Mouse (Mus musculus) intestine, postnatal 0 days (tissue): ENCODE measurements around the gene Adam8. TPM values are rescaled to one million over a fixed set of nuclear protein-coding genes. Genes with fewer than 3 reads are reported as not detected.

Experiments
- ATAC-seq: fragments of 200-750 bp; cut with Nextera tagmentation; 2 replicates; pipeline ENCODE4 v1.8.0; 2017; ENCODE audit warnings: mild to moderate bottlenecking, moderate TSS enrichment, moderate library complexity
- H3K27ac ChIP-seq: fragments of 300-500 bp; sonication (generic); 2 replicates; pipeline ENCODE4 v1.5.1; 2014; ENCODE audit warnings: mild to moderate bottlenecking, low read depth, low read length, moderate library complexity
- H3K27me3 ChIP-seq: fragments of 300-500 bp; sonication (generic); replicated peaks from 2 replicates; pipeline ENCODE4 v1.6.1; 2014; ENCODE audit warnings: low read length, mixed read lengths; ENCODE audit not compliant: control insufficient read depth, insufficient read depth
- H3K36me3 ChIP-seq: fragments of 300-500 bp; sonication (generic); 2 replicates; pipeline ENCODE4 v1.6.1; 2014; ENCODE audit warnings: mild to moderate bottlenecking, moderate library complexity; ENCODE audit not compliant: control insufficient read depth, insufficient read depth
- H3K4me1 ChIP-seq: fragments of 300-500 bp; sonication (generic); replicated peaks from 2 replicates; pipeline ENCODE4 v1.6.1; 2014; ENCODE audit warnings: antibody characterized with exemption, low read length, mixed read lengths; ENCODE audit not compliant: control insufficient read depth, insufficient read depth
- H3K4me2 ChIP-seq: fragments of 300-500 bp; sonication (generic); replicated peaks from 2 replicates; pipeline ENCODE4 v1.6.1; 2014; ENCODE audit warnings: low read depth, mild to moderate bottlenecking, moderate library complexity
- H3K4me3 ChIP-seq: fragments of 300-500 bp; sonication (generic); 2 replicates; pipeline ENCODE4 v1.5.1; 2014; ENCODE audit warnings: low read depth, low read length
- H3K9ac ChIP-seq: fragments of 300-500 bp; sonication (generic); 2 replicates; pipeline ENCODE4 v1.6.1; 2014; ENCODE audit warnings: mild to moderate bottlenecking, low read depth, low read length
- H3K9me3 ChIP-seq: fragments of 300-500 bp; sonication (generic); 2 replicates; pipeline ENCODE4 v1.6.1; 2016; ENCODE audit warnings: mixed run types; ENCODE audit not compliant: control insufficient read depth
- CTCF ChIP-seq: sonication (generic); IDR thresholded peaks from 2 replicates; pipeline ENCODE4 v1.5.1; 2016; ENCODE audit warnings: low read depth, mild to moderate bottlenecking, control low read depth, antibody characterized with exemption, moderate library complexity
- WGBS: fragments of 180-500 bp; shearing (Covaris S2); extraction: QIAGEN DNeasy Blood & Tissue Kit; methylation state at CpG from one replicate; pipeline ENCODE4 v1.1.7; 2014; 5-methylcytosine and 5-hydroxymethylcytosine counted together
- polyA plus RNA-seq: library from polyadenylated mRNA; unstranded; fragments of >200 nt; fragmentation: Nextera tagmentation; extraction: Ambion mirVana; gene quantifications from 2 replicates; pipeline ENCODE4 v1.2.1, GENCODE M21; 2015

Gene Adam8
- polyA plus RNA-seq, 1 experiment from 2014 or later = 0.29 TPM

GRCm38 (mm10) chr7:139982058-139982457, 10.3 kb downstream of the Adam8 start:
- Histone ChIP-seq H3K27ac (no peak overlapping the region), H3K27me3 (no peaks in the 10 kb centered on the region), H3K4me2 (no peak overlapping the region), H3K4me1 (peaks cover 6% of the 10 kb centered on the region; the same call in 1 of the 2 replicates), H3K9ac (no peak overlapping the region), H3K9me3 (no peaks in the 10 kb centered on the region), H3K36me3 (no peaks in the 10 kb centered on the region), H3K4me3 (no peak overlapping the region)
- no peak for ATAC-seq
- no peak for TF ChIP-seq CTCF
- WGBS = 91% methylated on average over 11 of the region's 11 CpGs

- H3K9me3 ChIP-seq = no peaks in the 10 kb centered on the region
- no peak overlapping the region for H3K4me3 ChIP-seq
- 52% methylated on average over 3 of the region's 3 CpGs for WGBS
- peaks cover 6% of the 10 kb centered on the region; the same call in 1 of the 2 replicates for H3K4me1 ChIP-seq
- H3K27me3 ChIP-seq = no peaks in the 10 kb centered on the region
- H3K4me2 ChIP-seq = no peak overlapping the region
- TF ChIP-seq CTCF = no peak
- ATAC-seq = no peak
- no peak overlapping the region for H3K9ac ChIP-seq
- H3K36me3 ChIP-seq = no peaks in the 10 kb centered on the region
- H3K27ac ChIP-seq = no peak overlapping the region
These were observed 11.6 kb downstream of the Adam8 start for GRCm38 (mm10) chr7:139980778-139981177.

- Histone ChIP-seq H3K27ac (no peak overlapping the region), H3K4me2 (peak overlapping the region; percentile 87), H3K27me3 (no peaks in the 10 kb centered on the region), H3K9ac (no peak overlapping the region), H3K4me3 (peak overlapping the region; percentile 46), H3K9me3 (no peaks in the 10 kb centered on the region), H3K4me1 (peaks cover 6% of the 10 kb centered on the region; the same call in 1 of the 2 replicates), H3K36me3 (no peaks in the 10 kb centered on the region)
- no peak for TF ChIP-seq CTCF
- 34% methylated on average over 13 of the region's 13 CpGs for WGBS
- no peak for ATAC-seq
These were observed 13.2 kb downstream of the Adam8 start for GRCm38 (mm10) chr7:139979011-139979719.

GRCm38 (mm10) chr7:139978278-139978892, 14.0 kb downstream of the Adam8 start, which contains the start of gene 6430531B16Rik:
6430531B16Rik (minus strand) TSS chr7:139978755.
- H3K4me3 ChIP-seq = peak within 1 kb of the TSS; percentile 46
- TF ChIP-seq CTCF = no peak
- WGBS = 5% methylated on average over 32 of the region's 32 CpGs
- ATAC-seq = peak; percentile 85
- H3K27ac ChIP-seq = no peak within 1 kb of the TSS
- no peaks in the 10 kb centered on the region for H3K27me3 ChIP-seq
- peak within 1 kb of the TSS; percentile 87 for H3K4me2 ChIP-seq
- H3K4me1 ChIP-seq = peaks cover 6% of the 10 kb centered on the region; the same call in 1 of the 2 replicates
- no peak within 1 kb of the TSS for H3K9ac ChIP-seq
- no peaks in the 10 kb centered on the region for H3K36me3 ChIP-seq
- no peaks in the 10 kb centered on the region for H3K9me3 ChIP-seq

- WGBS = 54% methylated on average over 5 of the region's 5 CpGs
- Histone ChIP-seq H3K9me3 (no peaks in the 10 kb centered on the region), H3K4me3 (no peak overlapping the region), H3K4me2 (no peak overlapping the region), H3K36me3 (no peaks in the 10 kb centered on the region), H3K27ac (no peak overlapping the region), H3K4me1 (peaks cover 6% of the 10 kb centered on the region; the same call in 1 of the 2 replicates), H3K27me3 (no peaks in the 10 kb centered on the region), H3K9ac (no peak overlapping the region)
- no peak for TF ChIP-seq CTCF
- no peak for ATAC-seq
These were observed 16.9 kb downstream of the Adam8 start for GRCm38 (mm10) chr7:139975471-139975870.

- Histone ChIP-seq H3K9me3 (no peaks in the 10 kb centered on the region), H3K27ac (no peak overlapping the region), H3K36me3 (no peaks in the 10 kb centered on the region), H3K4me2 (no peak overlapping the region), H3K4me3 (no peak overlapping the region), H3K4me1 (peaks cover 6% of the 10 kb centered on the region; the same call in 1 of the 2 replicates), H3K9ac (no peak overlapping the region), H3K27me3 (no peaks in the 10 kb centered on the region)
- 85% methylated on average over 10 of the region's 10 CpGs for WGBS
- TF ChIP-seq CTCF = no peak
- ATAC-seq = no peak
These were observed 18.1 kb downstream of the Adam8 start for GRCm38 (mm10) chr7:139974307-139974706.
